Mouse (Mus musculus) thymus, adult 2 months (tissue): ENCODE results near the gene Fkbp6.

Experiments used
- CTCF ChIP-seq: fragments of 200-500 bp; IDR thresholded peaks from 2 replicates; pipeline ENCODE4 v1.5.1; 2012; ENCODE audit warnings: mild to moderate bottlenecking, control low read depth, low read length, moderate library complexity, borderline replicate concordance; ENCODE audit not compliant: control insufficient read depth, poor library complexity, insufficient read depth; ENCODE audit errors: extremely low read depth
- POLR2A ChIP-seq: fragments of 200-500 bp; IDR thresholded peaks from 2 replicates; pipeline ENCODE4 v1.6.1; 2012; ENCODE audit warnings: mild to moderate bottlenecking, low read length, control low read depth, moderate library complexity; ENCODE audit not compliant: control insufficient read depth, poor library complexity, insufficient read depth; ENCODE audit errors: extremely low read depth

DNA sequence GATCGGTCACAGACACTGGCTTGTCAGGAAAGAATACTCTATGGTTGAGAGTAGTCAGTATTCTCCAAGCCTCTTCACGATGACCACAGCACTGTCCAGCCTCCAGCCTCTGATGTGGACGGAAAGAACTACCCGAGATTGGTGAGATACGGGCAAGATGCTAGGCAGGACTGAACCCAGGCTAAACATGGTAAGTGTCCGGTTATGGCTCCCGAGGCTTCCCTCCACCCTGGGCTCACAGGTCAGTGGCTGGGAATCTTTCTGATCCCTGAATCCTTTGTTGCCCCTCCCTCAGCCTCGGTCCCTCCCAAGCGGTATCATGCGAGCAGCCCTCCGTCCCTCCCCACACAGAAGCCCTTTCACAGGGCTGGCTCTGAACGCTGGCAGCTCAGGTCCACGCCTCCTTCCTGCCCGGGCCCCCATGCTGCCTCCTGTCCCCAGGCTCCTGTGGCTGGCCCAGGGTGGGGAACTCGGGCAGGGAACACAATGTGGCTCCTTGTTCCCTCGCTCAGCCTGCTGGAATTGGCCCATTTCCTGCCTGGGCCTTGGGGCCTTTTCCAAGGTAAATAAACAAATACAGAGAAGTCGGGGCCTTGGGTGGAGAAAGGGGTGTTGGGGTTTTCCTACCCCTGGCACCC, 85.9 kb downstream of the Fkbp6 start:
- TF ChIP-seq CTCF: peak; percentile 22; the same call in 1 of the 2 replicates
- TF ChIP-seq POLR2A: 0 out of 2 replicates have a peak, but pooled peaks have one; percentile 29
